Mouse (Mus musculus): ENCODE results near the gene Plcg1.

DNA sequence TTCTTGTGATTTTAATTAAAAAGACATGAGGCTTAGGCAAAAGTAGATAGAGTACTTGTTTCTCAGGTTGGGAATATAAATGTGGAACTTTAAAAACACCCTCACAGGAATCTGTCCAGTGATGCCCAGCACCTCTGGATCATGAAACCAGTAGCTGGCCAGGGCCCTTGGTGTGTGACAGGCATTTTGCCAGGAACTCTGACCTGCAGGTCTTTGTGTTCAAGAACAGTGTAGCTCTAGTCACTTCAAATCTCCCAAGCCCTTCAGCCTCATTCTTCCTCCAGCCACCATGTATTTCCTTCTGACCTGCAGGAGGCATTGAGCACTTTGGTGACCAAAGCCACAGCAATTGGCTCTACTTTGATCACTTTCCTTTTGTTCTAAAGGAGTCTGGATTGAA, 39.3 kb downstream of the Plcg1 start:
- TF ChIP-seq GATA1 (IDR thresholded peaks at IDR 0.05; ENCODE audit: low read length): no peak
- no peak for TF ChIP-seq TAL1 (IDR thresholded peaks at IDR 0.05; ENCODE audit: low read length)
